In the genomic region with DNA sequence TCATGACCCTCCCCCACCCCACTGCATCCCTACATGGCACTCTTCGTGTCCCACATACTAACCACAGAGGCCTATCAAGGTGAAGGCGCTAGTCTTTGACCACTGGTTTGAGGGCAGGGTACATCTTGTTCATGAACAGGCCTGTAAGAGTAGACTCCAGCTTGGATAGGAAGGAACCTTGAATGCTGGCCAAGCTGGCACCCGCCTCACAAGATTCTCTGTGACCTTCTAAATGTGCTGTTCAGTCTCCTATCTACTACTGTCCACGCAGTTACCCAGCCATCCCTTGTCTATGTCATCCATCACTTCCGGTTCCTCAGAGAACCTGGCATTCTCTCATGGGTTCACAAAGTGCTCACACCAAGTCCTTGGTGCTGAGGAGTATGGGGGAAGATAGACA, we compare ENCODE assay signal across 14 mouse cellular contexts. TPM values are rescaled to one million over a fixed set of nuclear protein-coding genes. Genes with fewer than 3 reads are reported as not detected.
DNase-seq lines count a peak whose midpoint lies in the region.
"Had no signal": no experiment of that assay in that cellular context is flagged by ENCODE, and none has a peak within 500 bp of the region (broad histone marks: within the 10 kb centered on the region; RNA-seq: fewer than 3 reads in every experiment).

No protein-coding gene starts in this region.

- DNase-seq in gastrocnemius, adult 18-20 months (ENCODE audit: low spot score) = peak; percentile 41
- DNase-seq in gastrocnemius, adult 8-10 months (ENCODE audit: low spot score in 2 of 2) = no peak
- peak; percentile 58 for DNase-seq in ovary, postnatal 36 days (ENCODE audit: low spot score)
- no peak for DNase-seq in ovary, postnatal 14 days (ENCODE audit: low spot score)
- DNase-seq in adrenal gland, postnatal 36 days = peak; percentile 77 to 80
- DNase-seq in testis, postnatal 14 days (ENCODE audit: low spot score) = peak; percentile 63
- no peak for DNase-seq in adipocyte (ENCODE audit: low spot score)
- no peak for DNase-seq in heart, postnatal 10 days
- DNase-seq: cerebellum, adult 11-12 months; forebrain, postnatal 0 days; gastrocnemius, postnatal 10 days; heart, postnatal 36 days had no signal

- intact Hi-C loops in heart, postnatal 10 days (cut with DNase I) = no loop called here

RNA-seq across cellular contexts. Expression of a gene that starts 6.0 kb away (rescaled TPM):
- 10 to 100 TPM; 13.7 to 13.9 TPM for total RNA-seq in gastrocnemius, adult 18-20 months (2021)
- 10 to 100 TPM; 11.6 to 14.2 (median 12.1) TPM for total RNA-seq in gastrocnemius, adult 8-10 months (2022)
- total RNA-seq in adrenal gland, postnatal 36 days (2021) = 10 to 100 TPM; 25.1 to 33.2 TPM
- 10 to 100 TPM; 15.7 to 18.0 TPM for total RNA-seq in heart, postnatal 10 days (2021)

RNA-seq across cellular contexts. Expression of a gene that starts 30.2 kb away (rescaled TPM):
- under 1 TPM in 1 of 2 experiments, not detected in 1; 0.12 TPM for total RNA-seq in gastrocnemius, adult 18-20 months (2021)
- total RNA-seq in gastrocnemius, adult 8-10 months (2022) = under 1 TPM in 1 of 4 experiments, not detected in 3; 0.11 TPM
- total RNA-seq in adrenal gland, postnatal 36 days (2021) = under 1 TPM; 0.20 to 0.53 TPM
- not detected for total RNA-seq in heart, postnatal 10 days (2021)
- total RNA-seq: forebrain, postnatal 0 days; gastrocnemius, postnatal 10 days; heart, adult 8-10 months; heart, postnatal 36 days; MEL had no signal

RNA-seq across cellular contexts. Expression of a gene that starts 38.3 kb away (rescaled TPM):
- not detected for total RNA-seq in gastrocnemius, adult 18-20 months (2021)
- not detected for total RNA-seq in gastrocnemius, adult 8-10 months (2022)
- under 1 TPM in 1 of 2 experiments, not detected in 1; 0.17 TPM for total RNA-seq in adrenal gland, postnatal 36 days (2021)
- not detected for total RNA-seq in heart, postnatal 10 days (2021)
- total RNA-seq: forebrain, postnatal 0 days; heart, postnatal 36 days; MEL had no signal

Comparison
In these comparisons a context has a peak if more than half of its experiments do, and no peak if none do; other contexts are left out.
1. DNase-seq: peak in gastrocnemius, adult 18-20 months (single experiment), ovary, postnatal 36 days (single experiment), adrenal gland, postnatal 36 days (2 of 2) and testis, postnatal 14 days (single experiment); none in gastrocnemius, adult 8-10 months (0 of 2), ovary, postnatal 14 days (single experiment), adipocyte (single experiment) and heart, postnatal 10 days (0 of 2).